Mouse (Mus musculus): ENCODE data around the gene Uncx. TPM values are rescaled to one million over a fixed set of nuclear protein-coding genes. Genes with fewer than 3 reads are reported as not detected.
A peak's percentile ranks its signal among the peaks of the same experiment; 100 is the strongest.

Gene Uncx
- not detected in 2 replicates for polyA plus RNA-seq (2014; fragmentation: Nextera tagmentation; extraction: Ambion mirVana)

DNA sequence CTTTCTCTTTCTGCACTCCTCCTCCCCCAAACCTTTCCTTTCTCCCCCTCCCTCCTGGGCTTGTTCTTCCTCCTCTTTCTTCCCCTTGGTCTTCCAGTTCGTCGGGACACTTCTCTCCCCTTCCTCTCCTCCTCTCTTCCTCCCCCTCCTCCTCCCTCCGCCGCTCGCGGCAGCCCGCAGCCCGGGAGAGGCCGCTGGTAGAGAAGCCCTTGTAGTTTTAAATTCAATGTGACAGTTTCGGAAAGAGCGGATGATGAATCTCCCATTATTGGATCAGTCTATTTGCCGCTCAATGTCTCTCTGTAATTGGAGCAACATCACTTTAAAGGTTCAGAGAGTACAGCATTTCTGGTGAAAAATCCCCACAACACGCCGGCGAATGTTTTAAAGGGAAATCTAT lies at the start of gene Uncx:
Gene Uncx, plus strand, starts transcription at position 281 of the 400 bp plus-strand sequence.
- H3K4me3 ChIP-seq (ENCODE audit: low read depth, low read length): no peak within 1 kb of the TSS
- peaks cover 97% of the 10 kb centered on the region for H3K27me3 ChIP-seq (replicated peaks; ENCODE audit: control insufficient read depth, insufficient read depth, low read length)
- DNase-seq (ENCODE audit: low spot score) (no peak), ATAC-seq (replicated peaks; ENCODE audit: low FRiP score, low TSS enrichment, low read depth) (no peak)
- WGBS: under 1% methylated on average over 15 of the region's 15 CpGs
- H3K4me1 ChIP-seq (replicated peaks; ENCODE audit: control insufficient read depth, insufficient read depth, low read length): no peaks in the 10 kb centered on the region
- H3K27ac ChIP-seq (ENCODE audit: low read depth): no peak within 1 kb of the TSS
- H3K4me2 ChIP-seq (ENCODE audit: low read length): peak within 1 kb of the TSS; percentile 37
- no peaks in the 10 kb centered on the region for H3K9me3 ChIP-seq (ENCODE audit: control insufficient read depth, low read length)
- no peak within 1 kb of the TSS for H3K9ac ChIP-seq (ENCODE audit: low read length)
- no peaks in the 10 kb centered on the region for H3K36me3 ChIP-seq (ENCODE audit: control insufficient read depth, insufficient read depth, low read length)

DNA sequence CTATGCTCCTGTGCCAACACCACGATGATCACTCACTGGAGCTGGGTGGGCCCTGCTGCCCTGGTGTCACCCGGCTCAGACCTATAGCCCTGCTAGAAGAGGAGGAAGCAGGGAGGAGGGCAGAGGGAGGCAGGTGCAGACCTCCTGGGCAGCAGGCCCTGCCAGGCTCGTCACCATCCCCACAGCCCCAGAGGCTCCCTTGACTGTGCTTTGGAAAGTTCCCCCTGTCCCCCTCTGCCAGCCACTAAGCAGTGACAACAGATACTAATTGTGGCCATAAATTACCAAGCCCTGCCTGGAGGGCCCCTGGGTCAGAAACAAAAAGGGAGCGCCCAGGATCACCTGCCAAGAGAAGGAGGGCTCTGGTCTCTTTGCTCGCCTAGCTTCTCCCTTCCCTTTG lies 49.6 kb upstream of the Uncx start:
- 49% methylated on average over 5 of the region's 5 CpGs for WGBS
- Histone ChIP-seq H3K9me3 (ENCODE audit: control insufficient read depth, low read length) (no peaks in the 10 kb centered on the region), H3K27me3 (replicated peaks; ENCODE audit: control insufficient read depth, insufficient read depth, low read length) (peaks cover 2% of the 10 kb centered on the region; the same call in 1 of the 2 replicates), H3K4me2 (ENCODE audit: low read length) (no peak overlapping the region), H3K9ac (ENCODE audit: low read length) (no peak overlapping the region), H3K36me3 (ENCODE audit: control insufficient read depth, insufficient read depth, low read length) (no peaks in the 10 kb centered on the region), H3K4me3 (ENCODE audit: low read depth, low read length) (no peak overlapping the region), H3K27ac (ENCODE audit: low read depth) (no peak overlapping the region), H3K4me1 (replicated peaks; ENCODE audit: control insufficient read depth, insufficient read depth, low read length) (no peaks in the 10 kb centered on the region)
- DNase-seq (ENCODE audit: low spot score): no peak
- ATAC-seq (replicated peaks; ENCODE audit: low FRiP score, low TSS enrichment, low read depth): no peak

DNA sequence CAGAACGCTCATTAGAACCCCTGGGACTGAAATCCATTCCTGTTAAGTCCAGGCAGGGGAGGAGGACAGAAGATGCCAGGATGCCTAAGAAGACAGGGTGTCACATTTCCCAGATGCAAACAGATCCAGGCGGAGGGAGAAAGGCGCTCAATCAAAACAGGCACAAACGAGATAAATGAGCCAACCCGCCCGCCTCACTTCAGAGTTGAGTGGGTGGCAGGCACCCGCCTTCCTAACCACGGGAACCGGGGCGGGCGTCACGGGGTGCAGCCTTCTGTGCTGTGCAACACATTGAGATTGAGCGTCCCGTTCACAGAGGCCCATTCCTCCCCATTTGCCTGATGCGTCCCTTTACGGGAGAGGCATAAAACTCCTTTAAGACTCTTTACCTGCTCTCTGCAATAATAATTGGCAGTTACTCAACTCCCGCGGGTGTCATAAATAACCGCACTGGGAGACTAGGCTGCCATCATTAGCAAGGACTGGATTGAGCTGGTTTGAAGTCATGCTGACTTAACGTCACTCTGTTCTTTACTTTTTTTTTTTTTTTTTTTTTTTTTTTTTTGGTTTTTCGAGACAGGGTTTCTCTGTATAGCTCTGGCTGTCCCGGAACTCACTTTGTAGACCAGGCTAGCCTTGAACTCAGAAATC lies 48.1 kb upstream of the Uncx start:
- Histone ChIP-seq H3K4me2 (ENCODE audit: low read length) (no peak overlapping the region), H3K27ac (ENCODE audit: low read depth) (no peak overlapping the region), H3K9me3 (ENCODE audit: control insufficient read depth, low read length) (no peaks in the 10 kb centered on the region), H3K36me3 (ENCODE audit: control insufficient read depth, insufficient read depth, low read length) (no peaks in the 10 kb centered on the region), H3K27me3 (replicated peaks; ENCODE audit: control insufficient read depth, insufficient read depth, low read length) (peaks cover 2% of the 10 kb centered on the region; the same call in 1 of the 2 replicates), H3K4me1 (replicated peaks; ENCODE audit: control insufficient read depth, insufficient read depth, low read length) (no peaks in the 10 kb centered on the region), H3K4me3 (ENCODE audit: low read depth, low read length) (no peak overlapping the region), H3K9ac (ENCODE audit: low read length) (no peak overlapping the region)
- DNase-seq (ENCODE audit: low spot score) (no peak), ATAC-seq (replicated peaks; ENCODE audit: low FRiP score, low TSS enrichment, low read depth) (no peak)
- 25% methylated on average over 21 of the region's 22 CpGs for WGBS

DNA sequence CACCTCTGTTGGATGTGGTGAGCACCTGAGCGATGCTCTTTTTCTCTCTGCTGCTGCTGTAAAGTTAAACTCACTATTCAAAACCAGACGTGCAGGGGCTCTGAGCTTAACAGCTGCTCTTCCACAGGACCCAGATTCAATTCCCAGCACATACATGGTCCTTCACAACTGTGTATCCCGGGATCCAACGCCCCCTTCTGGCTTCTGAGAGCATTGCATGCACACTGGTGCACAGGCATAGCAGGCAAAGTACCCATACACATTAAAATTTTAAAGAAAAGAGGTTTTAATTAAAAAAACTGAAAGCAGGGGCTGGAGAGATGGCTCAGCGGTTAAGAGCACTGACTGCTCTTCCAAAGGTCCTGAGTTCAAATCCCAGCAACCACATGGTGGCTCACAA lies 46.4 kb upstream of the Uncx start:
- Histone ChIP-seq H3K4me2 (ENCODE audit: low read length) (no peak overlapping the region), H3K27ac (ENCODE audit: low read depth) (no peak overlapping the region), H3K9me3 (ENCODE audit: control insufficient read depth, low read length) (no peaks in the 10 kb centered on the region), H3K4me1 (replicated peaks; ENCODE audit: control insufficient read depth, insufficient read depth, low read length) (no peaks in the 10 kb centered on the region), H3K4me3 (ENCODE audit: low read depth, low read length) (no peak overlapping the region), H3K36me3 (ENCODE audit: control insufficient read depth, insufficient read depth, low read length) (no peaks in the 10 kb centered on the region), H3K27me3 (replicated peaks; ENCODE audit: control insufficient read depth, insufficient read depth, low read length) (peaks cover 2% of the 10 kb centered on the region; the same call in 1 of the 2 replicates), H3K9ac (ENCODE audit: low read length) (no peak overlapping the region)
- ATAC-seq (replicated peaks; ENCODE audit: low FRiP score, low TSS enrichment, low read depth) (no peak), DNase-seq (ENCODE audit: low spot score) (no peak)
- WGBS: 50% methylated on average over 5 of the region's 5 CpGs

DNA sequence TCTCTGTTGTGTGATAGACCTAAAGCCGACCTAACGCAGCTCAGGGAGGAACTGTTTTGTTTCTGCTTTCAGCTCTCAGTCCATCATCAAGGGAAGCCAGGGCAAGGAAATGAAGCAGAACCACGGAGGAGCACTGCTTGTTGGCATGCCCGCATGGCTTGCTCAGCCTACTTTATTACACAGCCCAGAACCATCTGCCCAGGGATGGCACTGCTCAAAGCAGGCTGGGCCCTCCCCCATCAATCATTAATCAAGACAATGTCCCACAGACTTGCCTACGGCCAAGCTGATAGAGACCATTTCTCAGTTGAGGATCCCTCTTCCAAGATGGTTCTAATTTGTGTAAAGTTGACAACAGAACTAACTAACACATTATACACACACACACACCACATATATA lies 44.5 kb upstream of the Uncx start:
- 0 out of 2 replicates have a peak, but pooled peaks cover 2% of the 10 kb centered on the region for H3K27me3 ChIP-seq (replicated peaks; ENCODE audit: control insufficient read depth, insufficient read depth, low read length)
- H3K27ac ChIP-seq (ENCODE audit: low read depth): no peak overlapping the region
- H3K4me3 ChIP-seq (ENCODE audit: low read depth, low read length): no peak overlapping the region
- no peaks in the 10 kb centered on the region for H3K36me3 ChIP-seq (ENCODE audit: control insufficient read depth, insufficient read depth, low read length)
- H3K4me1 ChIP-seq (replicated peaks; ENCODE audit: control insufficient read depth, insufficient read depth, low read length): no peaks in the 10 kb centered on the region
- DNase-seq (ENCODE audit: low spot score) (no peak), ATAC-seq (replicated peaks; ENCODE audit: low FRiP score, low TSS enrichment, low read depth) (no peak)
- no peak overlapping the region for H3K4me2 ChIP-seq (ENCODE audit: low read length)
- no peak overlapping the region for H3K9ac ChIP-seq (ENCODE audit: low read length)
- 33% methylated on average over 5 of the region's 5 CpGs for WGBS
- H3K9me3 ChIP-seq (ENCODE audit: control insufficient read depth, low read length): no peaks in the 10 kb centered on the region

DNA sequence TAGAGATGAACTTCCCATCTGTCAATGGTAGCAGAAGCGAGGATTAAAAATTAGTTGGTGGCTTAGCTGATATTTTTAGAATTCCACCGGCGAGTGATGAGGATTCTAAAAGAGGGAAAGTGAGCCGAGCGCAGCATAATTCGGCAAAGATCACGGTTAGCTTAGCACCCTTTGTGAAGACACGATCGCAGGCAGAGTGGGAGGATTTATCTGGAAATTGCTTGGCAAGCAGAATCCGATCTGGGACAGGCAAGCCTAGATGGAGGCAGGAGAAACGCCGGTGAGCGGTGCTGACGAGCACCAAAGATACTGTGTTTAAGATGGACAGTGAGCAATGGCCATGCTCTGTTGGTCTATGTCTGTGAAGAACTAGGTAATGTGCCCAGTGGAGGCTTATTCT lies 41.0 kb upstream of the Uncx start:
- DNase-seq (ENCODE audit: low spot score) (no peak), ATAC-seq (replicated peaks; ENCODE audit: low FRiP score, low TSS enrichment, low read depth) (no peak)
- no peak overlapping the region for H3K27ac ChIP-seq (ENCODE audit: low read depth)
- no peak overlapping the region for H3K4me2 ChIP-seq (ENCODE audit: low read length)
- no peaks in the 10 kb centered on the region for H3K9me3 ChIP-seq (ENCODE audit: control insufficient read depth, low read length)
- 82% methylated on average over 14 of the region's 14 CpGs for WGBS
- H3K36me3 ChIP-seq (ENCODE audit: control insufficient read depth, insufficient read depth, low read length): no peaks in the 10 kb centered on the region
- 0 out of 2 replicates have a peak, but pooled peaks cover 3% of the 10 kb centered on the region for H3K27me3 ChIP-seq (replicated peaks; ENCODE audit: control insufficient read depth, insufficient read depth, low read length)
- no peaks in the 10 kb centered on the region for H3K4me1 ChIP-seq (replicated peaks; ENCODE audit: control insufficient read depth, insufficient read depth, low read length)
- H3K9ac ChIP-seq (ENCODE audit: low read length): no peak overlapping the region
- no peak overlapping the region for H3K4me3 ChIP-seq (ENCODE audit: low read depth, low read length)

DNA sequence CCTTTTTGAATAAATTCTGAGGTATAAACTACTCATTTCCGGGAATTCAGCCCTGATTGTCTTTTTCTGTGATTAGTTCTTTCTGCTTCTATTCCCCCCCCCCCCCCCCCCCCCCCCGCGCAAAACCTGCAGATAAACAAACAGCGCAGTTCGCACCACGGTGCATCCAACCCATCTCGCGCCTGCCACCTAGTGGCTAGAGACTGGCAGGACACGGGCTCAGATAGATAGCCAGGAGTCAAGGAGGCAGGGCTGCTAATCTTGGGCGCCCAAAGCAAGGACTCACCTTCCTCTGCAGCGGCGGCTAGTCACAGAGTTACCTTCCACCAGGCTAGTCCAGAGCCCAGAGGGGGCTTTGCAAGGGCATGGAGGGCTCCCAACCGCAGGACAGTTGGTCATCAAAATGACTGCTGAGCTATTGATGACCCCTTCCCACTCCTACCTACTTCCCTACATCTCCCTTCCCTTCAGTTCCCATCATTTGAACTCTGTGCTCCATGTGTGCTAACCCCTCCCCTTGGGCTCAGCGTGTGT lies 38.2 kb upstream of the Uncx start:
- Histone ChIP-seq H3K9ac (ENCODE audit: low read length) (no peak overlapping the region), H3K36me3 (ENCODE audit: control insufficient read depth, insufficient read depth, low read length) (no peaks in the 10 kb centered on the region), H3K27ac (ENCODE audit: low read depth) (no peak overlapping the region), H3K4me2 (ENCODE audit: low read length) (no peak overlapping the region), H3K27me3 (replicated peaks; ENCODE audit: control insufficient read depth, insufficient read depth, low read length) (0 out of 2 replicates have a peak, but pooled peaks cover 5% of the 10 kb centered on the region), H3K9me3 (ENCODE audit: control insufficient read depth, low read length) (no peaks in the 10 kb centered on the region), H3K4me1 (replicated peaks; ENCODE audit: control insufficient read depth, insufficient read depth, low read length) (no peaks in the 10 kb centered on the region), H3K4me3 (ENCODE audit: low read depth, low read length) (no peak overlapping the region)
- ATAC-seq (replicated peaks; ENCODE audit: low FRiP score, low TSS enrichment, low read depth): peak; percentile 43
- DNase-seq (ENCODE audit: low spot score): peak; percentile 82
- 3% methylated on average over 12 of the region's 14 CpGs for WGBS

DNA sequence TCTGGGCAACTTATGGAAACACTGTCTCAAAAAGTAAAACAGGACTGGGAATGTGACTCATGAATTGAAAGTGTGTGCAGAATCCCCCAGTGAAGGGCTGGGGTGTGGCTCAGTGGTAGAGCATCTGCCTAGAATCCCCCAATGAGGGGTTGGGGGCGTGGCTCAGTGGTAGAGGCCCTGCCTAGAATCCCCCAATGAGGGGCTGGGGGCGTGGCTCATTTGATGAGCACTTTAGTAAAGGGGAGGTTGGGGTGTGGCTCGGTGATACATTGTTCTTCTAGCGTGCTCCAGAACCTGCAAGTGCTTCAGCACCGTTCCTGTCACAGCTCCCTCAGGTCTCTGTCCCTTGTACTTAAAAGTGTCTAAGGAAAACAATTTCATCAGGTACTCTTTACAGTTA lies 37.1 kb upstream of the Uncx start:
- no peaks in the 10 kb centered on the region for H3K4me1 ChIP-seq (replicated peaks; ENCODE audit: control insufficient read depth, insufficient read depth, low read length)
- H3K4me2 ChIP-seq (ENCODE audit: low read length): no peak overlapping the region
- ATAC-seq (replicated peaks; ENCODE audit: low FRiP score, low TSS enrichment, low read depth) (no peak), DNase-seq (ENCODE audit: low spot score) (no peak)
- no peak overlapping the region for H3K4me3 ChIP-seq (ENCODE audit: low read depth, low read length)
- H3K27me3 ChIP-seq (replicated peaks; ENCODE audit: control insufficient read depth, insufficient read depth, low read length): 0 out of 2 replicates have a peak, but pooled peaks cover 8% of the 10 kb centered on the region
- H3K9me3 ChIP-seq (ENCODE audit: control insufficient read depth, low read length): no peaks in the 10 kb centered on the region
- WGBS: 14% methylated on average over 5 of the region's 5 CpGs
- H3K9ac ChIP-seq (ENCODE audit: low read length): no peak overlapping the region
- H3K27ac ChIP-seq (ENCODE audit: low read depth): no peak overlapping the region
- H3K36me3 ChIP-seq (ENCODE audit: control insufficient read depth, insufficient read depth, low read length): no peaks in the 10 kb centered on the region

Measured in intestine, embryonic 14.5 days (tissue).